Mouse (Mus musculus): ENCODE data around the gene Maats1. TPM values are rescaled to one million over a fixed set of nuclear protein-coding genes. Genes with fewer than 3 reads are reported as not detected.

The Maats1 gene
- total RNA-seq, 2 experiments from 2014 or later = not detected

GRCm38 (mm10) chr16:38372876-38373275 is 30.9 kb upstream of the Maats1 start:
- intact Hi-C loops (cut with DNase I) = no loop called here
- no peak for DNase-seq (ENCODE audit: low spot score)

DNA sequence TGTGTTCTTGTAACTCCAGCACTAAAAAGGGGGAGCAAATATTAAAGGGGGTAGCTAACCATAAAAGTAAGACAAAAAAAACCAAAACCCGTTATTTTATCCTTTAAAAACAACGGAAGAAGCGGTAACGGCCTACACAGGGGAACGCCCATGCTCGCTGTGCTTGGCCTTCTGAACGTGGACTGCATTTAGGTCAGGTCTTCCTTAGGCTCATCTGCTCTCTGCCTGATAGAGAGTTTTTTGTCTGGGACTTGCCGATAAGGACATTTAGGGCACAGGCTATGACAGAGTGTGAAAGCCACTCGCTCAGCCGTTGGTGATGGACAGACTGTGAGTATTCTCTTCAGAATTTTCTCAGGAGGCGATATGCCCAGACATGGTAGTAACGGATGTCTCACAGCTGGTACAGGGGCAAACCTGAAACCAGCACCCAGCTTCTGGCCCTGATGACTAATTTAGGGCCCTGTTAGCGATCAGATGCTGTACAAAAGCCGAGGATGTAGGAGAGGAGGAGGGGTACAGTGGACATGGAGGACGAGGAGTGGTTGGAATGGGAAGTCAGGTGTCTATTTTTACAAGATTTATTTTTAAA is 29.9 kb upstream of the Maats1 start:
- intact Hi-C loops (cut with DNase I) = no loop called here

GRCm38 (mm10) chr16:38370633-38371374 is 28.9 kb upstream of the Maats1 start:
- DNase-seq (ENCODE audit: low spot score) = no peak
- intact Hi-C loops (cut with DNase I) = no loop called here

More for the DNA sequence above, 29.9 kb upstream of the Maats1 start:
- DNase-seq (ENCODE audit: low spot score) = no peak

GRCm38 (mm10) chr16:38369992-38370484 is 28.1 kb upstream of the Maats1 start:
- intact Hi-C loops (cut with DNase I) = loop anchor here (10.0 kb wide), 1 partner anchor 475 kb away; no protein-coding TSS in a partner anchor
- no peak for DNase-seq (ENCODE audit: low spot score)

DNA sequence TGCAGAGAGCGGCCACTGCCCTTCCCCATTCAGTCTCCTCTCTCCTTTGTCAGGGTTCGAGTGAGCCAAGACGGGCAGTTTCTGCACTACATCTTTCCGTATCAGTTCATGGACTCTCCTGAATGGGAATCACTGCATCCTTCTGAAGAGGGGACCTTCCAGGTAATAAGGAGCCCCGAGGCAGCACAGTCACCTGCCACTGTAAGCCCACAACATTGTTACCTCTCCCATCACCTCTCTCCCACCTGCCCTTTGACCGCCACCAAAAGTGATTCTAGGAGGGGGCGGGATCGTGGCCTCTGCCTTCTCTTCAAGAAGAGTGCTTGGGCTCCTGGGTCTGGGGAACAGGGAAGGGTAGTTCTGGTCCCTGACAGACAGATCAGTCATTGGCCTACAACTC is 27.5 kb upstream of the Maats1 start:
- intact Hi-C loops (cut with DNase I) = loop anchor here (10.0 kb wide), 1 partner anchor 475 kb away; no protein-coding TSS in a partner anchor
- no peak for DNase-seq (ENCODE audit: low spot score)

- intact Hi-C loops (cut with DNase I) = loop anchor here (10.0 kb wide), 1 partner anchor 474 kb away; no protein-coding TSS in a partner anchor
- DNase-seq (ENCODE audit: low spot score) = no peak
Measured at GRCm38 (mm10) chr16:38369000-38369399, 27.1 kb upstream of the Maats1 start.

GRCm38 (mm10) chr16:38368336-38368735 is 26.4 kb upstream of the Maats1 start:
- DNase-seq (ENCODE audit: low spot score) = peak; percentile 42
- intact Hi-C loops (cut with DNase I) = loop anchor here (10.0 kb wide), 1 partner anchor 474 kb away; no protein-coding TSS in a partner anchor

GRCm38 (mm10) chr16:38366231-38366630 is 24.3 kb upstream of the Maats1 start:
- intact Hi-C loops (cut with DNase I) = loop anchor here (10.0 kb wide), 1 partner anchor 471 kb away; no protein-coding TSS in a partner anchor
- no peak for DNase-seq (ENCODE audit: low spot score)

DNA sequence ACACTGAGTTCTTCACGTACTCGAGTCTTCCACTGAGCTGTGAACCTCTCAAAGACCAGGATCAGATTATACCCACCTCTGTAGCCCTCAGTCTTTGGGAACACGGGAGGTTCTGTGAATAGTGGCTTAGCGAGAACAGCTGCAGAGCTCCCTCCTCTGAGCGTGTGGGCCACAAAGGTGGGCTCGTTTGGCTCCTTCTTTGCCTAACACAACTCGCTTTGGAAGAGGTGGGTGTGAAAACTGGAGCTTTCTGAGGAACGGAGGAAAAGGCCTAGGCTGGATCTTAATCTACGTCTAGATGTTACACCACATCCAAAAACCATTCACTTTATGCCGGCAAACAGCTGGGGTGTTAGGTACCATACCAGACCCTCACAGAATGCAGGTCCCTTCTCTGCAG is 23.4 kb upstream of the Maats1 start:
- intact Hi-C loops (cut with DNase I) = loop anchor here (10.0 kb wide), 1 partner anchor 471 kb away; no protein-coding TSS in a partner anchor
- no peak for DNase-seq (ENCODE audit: low spot score)

- no peak for DNase-seq (ENCODE audit: low spot score)
- intact Hi-C loops (cut with DNase I) = loop anchor here (2.0 to 10.0 kb wide), 2 partner anchors 15 to 469 kb away; no protein-coding TSS in a partner anchor
Measured at GRCm38 (mm10) chr16:38363657-38364056, 21.7 kb upstream of the Maats1 start.

DNA sequence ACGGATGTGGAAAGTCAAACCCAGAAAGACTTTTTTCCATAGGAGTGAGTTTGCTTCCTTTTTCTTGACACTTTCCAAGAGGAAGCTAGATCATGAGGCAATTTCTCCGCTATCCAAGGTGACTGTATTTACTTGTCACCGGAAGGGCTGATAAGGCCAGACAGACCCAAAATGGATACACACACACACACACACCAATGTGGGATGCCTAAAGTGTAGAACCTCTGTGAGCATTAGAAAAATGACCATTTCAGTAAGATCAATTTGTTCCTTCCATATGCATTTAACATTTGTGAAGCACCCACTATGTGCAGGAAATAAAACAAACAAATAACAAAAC is 21.3 kb upstream of the Maats1 start:
- intact Hi-C loops (cut with DNase I) = loop anchor here (2.0 to 10.0 kb wide), 2 partner anchors 14 to 468 kb away; no protein-coding TSS in a partner anchor
- no peak for DNase-seq (ENCODE audit: low spot score)

DNA sequence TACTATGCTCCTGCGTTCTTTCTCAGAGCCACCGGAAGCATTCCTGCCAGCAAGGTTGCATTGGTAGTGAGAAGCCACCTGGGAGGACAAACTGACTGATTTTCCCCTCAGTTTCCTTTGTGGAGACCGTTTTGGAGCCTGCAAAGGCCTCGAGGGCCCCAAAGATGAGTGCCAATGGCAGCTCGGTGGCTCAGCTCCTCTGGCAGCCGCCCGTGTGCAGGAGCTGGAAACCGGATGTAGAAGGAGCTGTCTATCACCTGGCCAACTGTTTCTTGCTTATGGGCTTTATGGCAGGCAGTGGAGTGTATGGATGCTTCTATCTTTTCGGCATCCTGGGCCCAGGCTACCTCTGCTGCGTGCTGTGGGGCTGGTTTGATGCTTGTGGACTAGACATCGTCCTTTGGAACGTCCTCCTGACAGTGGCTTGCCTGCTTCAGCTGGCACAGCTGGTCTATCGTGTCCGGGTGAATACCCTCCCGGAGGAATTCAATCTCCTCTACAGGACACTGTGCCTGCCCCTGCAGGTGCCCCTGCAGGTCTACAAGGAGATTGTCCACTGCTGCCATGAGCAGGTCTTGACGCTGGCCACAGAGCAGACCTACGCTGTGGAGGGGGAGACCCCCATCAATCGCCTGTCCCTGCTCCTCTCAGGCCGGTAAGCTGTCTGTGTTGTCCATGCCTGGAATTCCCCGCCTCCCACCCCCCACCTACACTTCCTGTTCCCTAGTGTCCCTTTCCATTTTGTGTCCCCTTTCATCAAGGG is 20.7 kb upstream of the Maats1 start:
- intact Hi-C loops (cut with DNase I) = loop anchor here (2.0 to 10.0 kb wide), 2 partner anchors 14 to 468 kb away; no protein-coding TSS in a partner anchor
- no peak for DNase-seq (ENCODE audit: low spot score)

GRCm38 (mm10) chr16:38361933-38362332 is 20.0 kb upstream of the Maats1 start, which contains the start of gene Popdc2:
Gene Popdc2 (plus strand): TSS chr16:38362209.
- intact Hi-C loops (cut with DNase I) = loop anchor here (2.0 to 10.0 kb wide), 2 partner anchors 13 to 467 kb away; no protein-coding TSS in a partner anchor
- DNase-seq (ENCODE audit: low spot score) = peak; percentile 55

- intact Hi-C loops (cut with DNase I) = loop anchor here (10.0 kb wide), 1 partner anchor 466 kb away; no protein-coding TSS in a partner anchor
- DNase-seq (ENCODE audit: low spot score) = no peak
Measured at GRCm38 (mm10) chr16:38360317-38360716, 18.4 kb upstream of the Maats1 start.

DNA sequence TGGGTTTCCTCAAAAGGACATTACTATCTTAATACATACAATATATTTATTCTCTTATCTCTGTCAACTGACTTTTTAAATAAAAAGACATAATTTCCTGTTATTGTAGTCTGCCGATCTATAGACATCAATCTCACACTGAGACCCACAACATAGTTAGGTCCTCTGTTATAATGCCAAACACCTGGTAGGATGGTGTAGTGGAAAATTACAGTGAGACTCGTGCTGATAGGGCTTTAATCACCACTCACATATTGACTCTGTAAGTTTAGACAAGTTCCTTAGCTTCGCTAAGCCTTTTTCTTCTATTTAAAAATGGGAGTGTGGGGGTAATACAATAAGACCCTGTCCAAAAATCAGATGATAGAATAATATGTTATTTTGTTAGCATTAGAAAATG is 17.9 kb upstream of the Maats1 start:
- intact Hi-C loops (cut with DNase I) = loop anchor here (10.0 kb wide), 1 partner anchor 465 kb away; no protein-coding TSS in a partner anchor
- no peak for DNase-seq (ENCODE audit: low spot score)

GRCm38 (mm10) chr16:38359241-38359640 is 17.3 kb upstream of the Maats1 start:
- DNase-seq (ENCODE audit: low spot score) = no peak
- intact Hi-C loops (cut with DNase I) = no loop called here

- no peak for DNase-seq (ENCODE audit: low spot score)
- intact Hi-C loops (cut with DNase I) = no loop called here
Measured at GRCm38 (mm10) chr16:38358256-38358812, 16.4 kb upstream of the Maats1 start.

- intact Hi-C loops (cut with DNase I) = loop anchor here (5.0 kb wide), 1 partner anchor 38 kb away; no protein-coding TSS in a partner anchor
- no peak for DNase-seq (ENCODE audit: low spot score)
Measured at GRCm38 (mm10) chr16:38354185-38354913, 12.4 kb upstream of the Maats1 start.

DNA sequence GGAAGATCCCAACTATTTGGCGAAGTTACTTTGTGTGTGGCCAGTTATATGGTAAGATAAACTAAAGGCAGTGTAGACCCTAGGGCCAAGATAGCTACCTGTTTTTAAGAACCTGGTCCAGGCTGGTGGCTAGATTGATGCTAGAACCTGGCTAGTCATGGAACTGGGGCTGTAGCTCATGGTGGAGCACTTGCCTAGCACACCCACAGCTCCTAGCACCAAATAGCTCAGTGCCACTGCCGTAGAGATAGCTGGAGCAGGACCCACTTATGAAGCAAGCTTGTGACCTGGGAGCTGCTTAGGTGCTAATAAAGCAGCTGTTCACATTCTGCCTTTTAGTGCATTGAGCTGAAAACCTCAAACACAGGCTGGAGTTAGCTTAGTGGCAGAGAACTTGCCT is 11.7 kb upstream of the Maats1 start:
- intact Hi-C loops (cut with DNase I) = loop anchor here (5.0 kb wide), 1 partner anchor 39 kb away; no protein-coding TSS in a partner anchor
- DNase-seq (ENCODE audit: low spot score) = no peak
